Comparison of ENCODE assay signal across 10 mouse cellular contexts in genomic region chr10:3810476-3811273, GRCm38 (mm10).
DNase-seq lines count a peak whose midpoint lies in the region; ATAC-seq and TF ChIP-seq lines count a peak whose summit lies in the region.
"Had no signal": no experiment of that assay in that cellular context is flagged by ENCODE, and none has a peak within 500 bp of the region (broad histone marks: within the 10 kb centered on the region; RNA-seq: fewer than 3 reads in every experiment).

No protein-coding gene starts in this region.

- peak overlapping the region; percentile 2; the same call in 1 of the 2 replicates for H3K27ac ChIP-seq in layer of hippocampus, adult 2 months
- H3K27ac ChIP-seq in gastrocnemius, adult 2 months: peak overlapping the region; percentile 8; the same call in 1 of the 2 replicates
- no peak overlapping the region for H3K27ac ChIP-seq in intestine, embryonic 15.5 days
- H3K27ac ChIP-seq: macrophage had no signal

- no peak for DNase-seq in layer of hippocampus, adult 2 months (ENCODE audit: low spot score in 2 of 2)
- DNase-seq in layer of hippocampus, postnatal 36 days: no peak
- peak; percentile 51 for DNase-seq in gastrocnemius, adult 2 months
- peak; percentile 16 for DNase-seq in ovary, postnatal 10 days (ENCODE audit: low spot score)
- DNase-seq in cerebellum, postnatal 36 days: no peak
- DNase-seq in cerebellum, postnatal 14 days: no peak
- DNase-seq in layer of hippocampus, adult 18-20 months (ENCODE audit: low spot score in 2 of 2): no peak

- intact Hi-C loops in gastrocnemius, adult 2 months (cut with DNase I): no loop called here

- no peak overlapping the region for H3K9ac ChIP-seq in intestine, embryonic 15.5 days

- no peaks in the 10 kb centered on the region for H3K36me3 ChIP-seq in intestine, embryonic 15.5 days

- ATAC-seq in intestine, embryonic 15.5 days: peak; percentile 75

- H3K9me3 ChIP-seq in intestine, embryonic 15.5 days: no peaks in the 10 kb centered on the region

- no peak overlapping the region for H3K4me2 ChIP-seq in intestine, embryonic 15.5 days (replicated peaks)

- no peaks in the 10 kb centered on the region for H3K27me3 ChIP-seq in intestine, embryonic 15.5 days (replicated peaks)

- TF ChIP-seq CTCF in layer of hippocampus, adult 2 months (conservative IDR thresholded peaks at IDR 0.05): no peak
- no peak for TF ChIP-seq CTCF in gastrocnemius, adult 2 months (IDR thresholded peaks at IDR 0.05)

- H3K4me1 ChIP-seq in intestine, embryonic 15.5 days (replicated peaks): 0 out of 2 replicates have a peak, but pooled peaks cover 4% of the 10 kb centered on the region

- H3K4me3 ChIP-seq in layer of hippocampus, adult 2 months: no peak overlapping the region
- no peak overlapping the region for H3K4me3 ChIP-seq in gastrocnemius, adult 2 months
- no peak overlapping the region for H3K4me3 ChIP-seq in intestine, embryonic 15.5 days (replicated peaks)
- H3K4me3 ChIP-seq: erythroblast, embryonic 14.5 days had no signal

- 53% methylated on average over 10 of the region's 10 CpGs for WGBS in intestine, embryonic 15.5 days

Comparison
In these comparisons a context has a peak if more than half of its experiments do, and no peak if none do; other contexts are left out.
1. DNase-seq: peak in gastrocnemius, adult 2 months (single experiment) and ovary, postnatal 10 days (single experiment); none in layer of hippocampus, adult 2 months (0 of 2), layer of hippocampus, postnatal 36 days (0 of 2), cerebellum, postnatal 36 days (0 of 2), cerebellum, postnatal 14 days (0 of 2) and layer of hippocampus, adult 18-20 months (0 of 2).